Mouse (Mus musculus) cerebral cortex, adult 2 months (tissue): Measurements from ENCODE around the gene Dcpp1.

Experiments used
- WGBS: fragments of 180-500 bp; shearing (Covaris S2); methylation state at CpG from one replicate; pipeline ENCODE4 v1.1.7; 2018; 5-methylcytosine and 5-hydroxymethylcytosine counted together

Gene Dcpp1

GRCm38 (mm10) chr17:23880576-23880975, at the start of gene Dcpp1, which contains the start of gene Dcpp2:
TSS of gene Dcpp1 (plus strand) at chr17:23880876.
TSS of gene Dcpp2 (plus strand) at chr17:23880880.
- WGBS, result 83% methylated on average over 4 of the region's 4 CpGs

GRCm38 (mm10) chr17:23831201-23831600, 49.5 kb upstream of the Dcpp1 start:
- WGBS, result 100% methylated on average over 1 of the region's 1 CpGs

GRCm38 (mm10) chr17:23836006-23836575, 44.6 kb upstream of the Dcpp1 start, which contains the start of gene Prss33:
TSS of gene Prss33 (minus strand) at chr17:23836056.
- whole genome bisulfite sequencing, result 66% methylated on average over 8 of the region's 8 CpGs

GRCm38 (mm10) chr17:23841145-23841544, 39.5 kb upstream of the Dcpp1 start:
- 34% methylated on average over 4 of the region's 4 CpGs for WGBS

GRCm38 (mm10) chr17:23843141-23843811, 37.4 kb upstream of the Dcpp1 start:
- 52% methylated on average over 23 of the region's 23 CpGs for WGBS

GRCm38 (mm10) chr17:23843812-23844273, 36.8 kb upstream of the Dcpp1 start, which contains the start of the genes Prss32 and Prss41:
TSS of gene Prss32 (plus strand) at chr17:23843855.
TSS of gene Prss41 (minus strand) at chr17:23844172.
- WGBS, result 15% methylated on average over 19 of the region's 19 CpGs

GRCm38 (mm10) chr17:23850028-23850427, 30.6 kb upstream of the Dcpp1 start:
- whole genome bisulfite sequencing, result 78% methylated on average over 2 of the region's 2 CpGs

- WGBS, result 56% methylated on average over 18 of the region's 19 CpGs
These were observed 29.6 kb upstream of the Dcpp1 start for GRCm38 (mm10) chr17:23850853-23851749.

GRCm38 (mm10) chr17:23853292-23853691, 27.4 kb upstream of the Dcpp1 start:
- 37% methylated on average over 5 of the region's 5 CpGs for WGBS

- 96% methylated on average over 10 of the region's 10 CpGs for WGBS
These were observed 26.4 kb upstream of the Dcpp1 start for GRCm38 (mm10) chr17:23854229-23854765.

GRCm38 (mm10) chr17:23857193-23857592, 23.5 kb upstream of the Dcpp1 start:
- 95% methylated on average over 6 of the region's 6 CpGs for WGBS

GRCm38 (mm10) chr17:23857913-23858312, 22.8 kb upstream of the Dcpp1 start:
- 95% methylated on average over 2 of the region's 2 CpGs for WGBS

GRCm38 (mm10) chr17:23862926-23863325, 17.8 kb upstream of the Dcpp1 start:
- WGBS, result 86% methylated on average over 4 of the region's 4 CpGs

- 93% methylated on average over 15 of the region's 15 CpGs for WGBS
These were observed 12.9 kb upstream of the Dcpp1 start, which contains the start of gene Prss21 for GRCm38 (mm10) chr17:23867756-23868155. TSS of gene Prss21 (plus strand) at chr17:23868056.

- 89% methylated on average over 11 of the region's 11 CpGs for WGBS
These were observed 12.2 kb upstream of the Dcpp1 start for GRCm38 (mm10) chr17:23868513-23868912.

GRCm38 (mm10) chr17:23873884-23874856, 6.5 kb upstream of the Dcpp1 start:
- WGBS, result 45% methylated on average over 8 of the region's 8 CpGs

- 32% methylated on average over 3 of the region's 3 CpGs for WGBS
These were observed 3.9 kb upstream of the Dcpp1 start for GRCm38 (mm10) chr17:23876741-23877140.

GRCm38 (mm10) chr17:23877166-23877565, 3.5 kb upstream of the Dcpp1 start:
- WGBS, result 68% methylated on average over 2 of the region's 2 CpGs

- 85% methylated on average over 4 of the region's 4 CpGs for WGBS
These were observed 36.5 kb downstream of the Dcpp1 start, which contains the start of gene Dcpp3 for GRCm38 (mm10) chr17:23917158-23917557. TSS of gene Dcpp3 (plus strand) at chr17:23917458.

GRCm38 (mm10) chr17:23924531-23925007, 43.9 kb downstream of the Dcpp1 start:
- under 1% methylated on average over 29 of the region's 29 CpGs for WGBS
